In genomic region chr11:115603128-115603475, GRCm38 (mm10) we compare ENCODE assay signal across 7 mouse cellular contexts. TPM values are rescaled to one million over a fixed set of nuclear protein-coding genes. Genes with fewer than 3 reads are reported as not detected.
A peak's percentile ranks its signal among the peaks of the same experiment; 100 is the strongest.
DNase-seq lines count a peak whose midpoint lies in the region; ATAC-seq and TF ChIP-seq lines count a peak whose summit lies in the region.

No protein-coding gene starts in this region.

- no peak for DNase-seq in limb, embryonic 14.5 days (ENCODE audit: low spot score)
- DNase-seq in spleen, adult 12 weeks (ENCODE audit: low spot score), result no peak
- DNase-seq in gastrocnemius, adult 18-20 months (ENCODE audit: low spot score), result no peak

- no peaks in the 10 kb centered on the region for H3K27me3 ChIP-seq in megakaryocyte, embryonic 14.5 days (replicated peaks)
- no peaks in the 10 kb centered on the region for H3K27me3 ChIP-seq in erythroblast, embryonic 14.5 days (ENCODE audit: control insufficient read depth)
- no peaks in the 10 kb centered on the region for H3K27me3 ChIP-seq in limb, embryonic 14.5 days (ENCODE audit: control insufficient read depth, insufficient read depth, low read length)
- H3K27me3 ChIP-seq in stomach, embryonic 15.5 days (replicated peaks), result no peaks in the 10 kb centered on the region

- H3K9ac ChIP-seq in limb, embryonic 14.5 days (ENCODE audit: low read depth, low read length, severe bottlenecking), result peak overlapping the region; percentile 90
- H3K9ac ChIP-seq in stomach, embryonic 15.5 days, result peak overlapping the region; percentile 96

- peak overlapping the region; percentile 92 for H3K4me3 ChIP-seq in megakaryocyte, embryonic 14.5 days (replicated peaks)
- H3K4me3 ChIP-seq in erythroblast, embryonic 14.5 days (replicated peaks), result peak overlapping the region; percentile 70
- peak overlapping the region; percentile 97 for H3K4me3 ChIP-seq in limb, embryonic 14.5 days (replicated peaks; ENCODE audit: low read length)
- H3K4me3 ChIP-seq in stomach, embryonic 15.5 days (replicated peaks), result peak overlapping the region; percentile 91

- peak overlapping the region; percentile 94 for H3K4me2 ChIP-seq in limb, embryonic 14.5 days (replicated peaks; ENCODE audit: low read depth, low read length, severe bottlenecking)
- H3K4me2 ChIP-seq in stomach, embryonic 15.5 days, result peak overlapping the region; percentile 66

- WGBS in limb, embryonic 14.5 days, result 6% methylated on average over 15 of the region's 15 CpGs
- WGBS in stomach, embryonic 15.5 days, result 3% methylated on average over 15 of the region's 15 CpGs

- TF ChIP-seq POLR2A in limb, embryonic 14.5 days (IDR thresholded peaks at IDR 0.05; ENCODE audit: borderline replicate concordance, extremely low read depth, insufficient read depth, insufficient read length), result no peak

- no peak for ATAC-seq in megakaryocyte, adult 5-6 weeks (ENCODE audit: poor library complexity, severe bottlenecking)
- no peak for ATAC-seq in limb, embryonic 14.5 days (ENCODE audit: low FRiP score, low read depth)
- no peak for ATAC-seq in stomach, embryonic 15.5 days (ENCODE audit: insufficient read depth, low FRiP score, low read depth)

- H3K9me3 ChIP-seq in megakaryocyte, embryonic 14.5 days, result no peaks in the 10 kb centered on the region
- no peaks in the 10 kb centered on the region for H3K9me3 ChIP-seq in erythroblast, embryonic 14.5 days (ENCODE audit: control insufficient read depth, low read length)
- H3K9me3 ChIP-seq in limb, embryonic 14.5 days (ENCODE audit: control insufficient read depth, low read length), result no peaks in the 10 kb centered on the region
- H3K9me3 ChIP-seq in stomach, embryonic 15.5 days, result no peaks in the 10 kb centered on the region

- peaks cover 75% of the 10 kb centered on the region for H3K4me1 ChIP-seq in megakaryocyte, embryonic 14.5 days
- H3K4me1 ChIP-seq in erythroblast, embryonic 14.5 days (ENCODE audit: control insufficient read depth), result peaks cover 57% of the 10 kb centered on the region
- peaks cover 14% of the 10 kb centered on the region for H3K4me1 ChIP-seq in limb, embryonic 14.5 days (ENCODE audit: control insufficient read depth, insufficient read depth, low read length)
- H3K4me1 ChIP-seq in stomach, embryonic 15.5 days, result peaks cover 28% of the 10 kb centered on the region

- peak overlapping the region; percentile 94 for H3K27ac ChIP-seq in limb, embryonic 14.5 days (replicated peaks; ENCODE audit: low read depth, low read length)
- peak overlapping the region; percentile 95 for H3K27ac ChIP-seq in stomach, embryonic 15.5 days

- peaks cover 62% of the 10 kb centered on the region for H3K36me3 ChIP-seq in megakaryocyte, embryonic 14.5 days (replicated peaks; ENCODE audit: low read length)
- H3K36me3 ChIP-seq in erythroblast, embryonic 14.5 days (ENCODE audit: control insufficient read depth), result peaks cover 74% of the 10 kb centered on the region
- peaks cover 43% of the 10 kb centered on the region for H3K36me3 ChIP-seq in limb, embryonic 14.5 days (ENCODE audit: control insufficient read depth, insufficient read depth, low read length)
- H3K36me3 ChIP-seq in stomach, embryonic 15.5 days, result peaks cover 27% of the 10 kb centered on the region; the same call in 1 of the 2 replicates

RNA-seq across cellular contexts. Expression of gene Mrps7, which starts 0.6 kb away (rescaled TPM):
- 13.8 and 37.9 TPM in 2 replicates for polyA plus RNA-seq in megakaryocyte, embryonic 14.5 days (2012; ENCODE audit: insufficient read depth, low replicate concordance)
- total RNA-seq in megakaryocyte, adult 5-6 weeks (2015), result 29.0 and 30.2 TPM in 2 replicates
- total RNA-seq in megakaryocyte, adult 5-6 weeks (2017), result 11.7 and 29.8 TPM in 2 replicates
- polyA plus RNA-seq in erythroblast, embryonic 14.5 days (2012), result 5.1 and 6.7 TPM in 2 replicates
- polyA plus RNA-seq in limb, embryonic 14.5 days (2012; rRNA removed), result 40.2 and 47.4 TPM in 2 replicates
- polyA plus RNA-seq in limb, embryonic 14.5 days (2014; fragmentation: Nextera tagmentation; extraction: Ambion mirVana), result 86.6 and 89.0 TPM in 2 replicates
- 81.7 and 92.7 TPM in 2 replicates for polyA plus RNA-seq in stomach, embryonic 15.5 days (2015; fragmentation: Nextera tagmentation; extraction: Ambion mirVana)
- total RNA-seq in gastrocnemius, adult 18-20 months (2021), result 10 to 100 TPM; 73.3 to 79.3 TPM

RNA-seq across cellular contexts. Expression of gene Gga3, which starts 0.7 kb away (rescaled TPM):
- polyA plus RNA-seq in megakaryocyte, embryonic 14.5 days (2012; ENCODE audit: insufficient read depth, low replicate concordance), result 44.0 and 58.2 TPM in 2 replicates
- 30.8 and 34.0 TPM in 2 replicates for total RNA-seq in megakaryocyte, adult 5-6 weeks (2015)
- 24.0 and 34.2 TPM in 2 replicates for total RNA-seq in megakaryocyte, adult 5-6 weeks (2017)
- 0.78 and 0.93 TPM in 2 replicates for polyA plus RNA-seq in erythroblast, embryonic 14.5 days (2012)
- 39.5 and 48.2 TPM in 2 replicates for polyA plus RNA-seq in limb, embryonic 14.5 days (2012; rRNA removed)
- polyA plus RNA-seq in limb, embryonic 14.5 days (2014; fragmentation: Nextera tagmentation; extraction: Ambion mirVana), result 17.7 and 19.1 TPM in 2 replicates
- 15.9 and 24.3 TPM in 2 replicates for polyA plus RNA-seq in stomach, embryonic 15.5 days (2015; fragmentation: Nextera tagmentation; extraction: Ambion mirVana)
- total RNA-seq in gastrocnemius, adult 18-20 months (2021), result 10 to 100 TPM; 15.4 to 18.8 TPM

RNA-seq across cellular contexts. Expression of gene Mif4gd, which starts 9.7 kb away (rescaled TPM):
- 9.6 and 15.5 TPM in 2 replicates for polyA plus RNA-seq in megakaryocyte, embryonic 14.5 days (2012; ENCODE audit: insufficient read depth, low replicate concordance)
- total RNA-seq in megakaryocyte, adult 5-6 weeks (2015), result 23.6 and 28.0 TPM in 2 replicates
- total RNA-seq in megakaryocyte, adult 5-6 weeks (2017), result 20.2 and 24.4 TPM in 2 replicates
- 3.6 and 4.8 TPM in 2 replicates for polyA plus RNA-seq in erythroblast, embryonic 14.5 days (2012)
- polyA plus RNA-seq in limb, embryonic 14.5 days (2012; rRNA removed), result 34.2 and 36.1 TPM in 2 replicates
- 23.1 and 23.5 TPM in 2 replicates for polyA plus RNA-seq in limb, embryonic 14.5 days (2014; fragmentation: Nextera tagmentation; extraction: Ambion mirVana)
- polyA plus RNA-seq in stomach, embryonic 15.5 days (2015; fragmentation: Nextera tagmentation; extraction: Ambion mirVana), result 31.9 and 34.4 TPM in 2 replicates
- 10 to 100 TPM; 42.3 to 45.0 TPM for total RNA-seq in gastrocnemius, adult 18-20 months (2021)

RNA-seq across cellular contexts. Expression of gene Slc25a19, which starts 25.0 kb away (rescaled TPM):
- polyA plus RNA-seq in megakaryocyte, embryonic 14.5 days (2012; ENCODE audit: insufficient read depth, low replicate concordance), result 10.5 and 20.5 TPM in 2 replicates
- total RNA-seq in megakaryocyte, adult 5-6 weeks (2015), result 5.7 and 8.0 TPM in 2 replicates
- total RNA-seq in megakaryocyte, adult 5-6 weeks (2017), result 13.7 and 25.5 TPM in 2 replicates
- polyA plus RNA-seq in erythroblast, embryonic 14.5 days (2012), result 0.99 and 1.3 TPM in 2 replicates
- 30.7 and 36.3 TPM in 2 replicates for polyA plus RNA-seq in limb, embryonic 14.5 days (2012; rRNA removed)
- polyA plus RNA-seq in limb, embryonic 14.5 days (2014; fragmentation: Nextera tagmentation; extraction: Ambion mirVana), result 20.9 and 26.9 TPM in 2 replicates
- 21.5 and 23.9 TPM in 2 replicates for polyA plus RNA-seq in stomach, embryonic 15.5 days (2015; fragmentation: Nextera tagmentation; extraction: Ambion mirVana)
- total RNA-seq in gastrocnemius, adult 18-20 months (2021), result 10 to 100 TPM; 38.8 to 44.4 TPM

RNA-seq across cellular contexts. Expression of gene Nup85, which starts 38.9 kb away (rescaled TPM):
- polyA plus RNA-seq in megakaryocyte, embryonic 14.5 days (2012; ENCODE audit: insufficient read depth, low replicate concordance), result 6.6 and 12.0 TPM in 2 replicates
- 52.2 and 59.7 TPM in 2 replicates for total RNA-seq in megakaryocyte, adult 5-6 weeks (2015)
- total RNA-seq in megakaryocyte, adult 5-6 weeks (2017), result 59.5 and 59.9 TPM in 2 replicates
- polyA plus RNA-seq in erythroblast, embryonic 14.5 days (2012), result 2.8 and 4.0 TPM in 2 replicates
- 184 and 187 TPM in 2 replicates for polyA plus RNA-seq in limb, embryonic 14.5 days (2012; rRNA removed)
- polyA plus RNA-seq in limb, embryonic 14.5 days (2014; fragmentation: Nextera tagmentation; extraction: Ambion mirVana), result 144 and 148 TPM in 2 replicates
- polyA plus RNA-seq in stomach, embryonic 15.5 days (2015; fragmentation: Nextera tagmentation; extraction: Ambion mirVana), result 159 and 181 TPM in 2 replicates
- 10 to 100 TPM; 17.8 to 18.0 TPM for total RNA-seq in gastrocnemius, adult 18-20 months (2021)
